21 mouse cellular contexts compared by ENCODE assay signal in genomic region chr11:98253807-98254206, GRCm38 (mm10).
"Had no signal": no experiment of that assay in that cellular context is flagged by ENCODE, and none has a peak within 500 bp of the region (broad histone marks: within the 10 kb centered on the region; RNA-seq: fewer than 3 reads in every experiment).

No protein-coding gene starts in this region.

- DNase-seq: cerebellum, adult 8-10 months; cerebellum, adult 9-10 months; cerebellum, adult 9-11 months; cerebellum, postnatal 10 days; cerebellum, postnatal 14 days; cerebellum, postnatal 25 days; cerebellum, postnatal 36 days; embryo, embryonic 11 days; forebrain, postnatal 0 days; gastrocnemius, adult 2 months; gastrocnemius, postnatal 10 days; gastrocnemius, postnatal 14 days; gastrocnemius, postnatal 25 days; gastrocnemius, postnatal 36 days; heart, adult 11 months; heart, adult 18-20 months; heart, adult 2 months had no signal

- ATAC-seq: forebrain, embryonic 13.5 days; forebrain, embryonic 14.5 days; forebrain, embryonic 15.5 days; forebrain, embryonic 16.5 days; forebrain, postnatal 0 days had no signal
